28 mouse cellular contexts compared by ENCODE assay signal in the genomic region with DNA sequence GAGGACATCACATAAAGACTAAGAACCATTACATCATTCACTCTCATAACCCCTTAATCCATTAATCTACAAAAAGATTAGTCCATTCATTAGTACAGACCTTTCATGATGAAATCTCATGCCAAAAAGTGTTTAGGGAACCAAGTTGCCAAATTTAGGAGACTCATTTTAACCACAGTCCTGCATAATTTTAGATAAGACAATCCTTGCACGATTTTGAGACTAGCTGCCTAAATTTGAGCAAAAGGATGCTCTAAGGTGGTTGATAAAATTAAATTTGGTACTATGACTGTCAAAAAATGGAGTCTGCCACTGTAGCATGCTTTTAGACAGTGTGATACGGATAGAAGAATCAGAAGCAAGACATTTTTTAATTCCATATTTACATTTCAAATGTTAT.
"Had no signal": no experiment of that assay in that cellular context is flagged by ENCODE, and none has a peak within 500 bp of the region (broad histone marks: within the 10 kb centered on the region; RNA-seq: fewer than 3 reads in every experiment).

No protein-coding gene starts in this region.

- H3K4me1 ChIP-seq: embryonic facial prominence, embryonic 10.5 days; embryonic facial prominence, embryonic 12.5 days; embryonic facial prominence, embryonic 13.5 days; embryonic facial prominence, embryonic 15.5 days; forebrain, embryonic 10.5 days; forebrain, embryonic 12.5 days; forebrain, embryonic 13.5 days; heart, embryonic 10.5 days had no signal

- DNase-seq: cerebellum, adult 8-10 months; cerebellum, adult 9-10 months; cerebellum, adult 9-11 months; cerebellum, postnatal 10 days; cerebellum, postnatal 14 days; cerebellum, postnatal 25 days; cerebellum, postnatal 36 days; embryo, embryonic 11 days; forebrain, postnatal 0 days; gastrocnemius, adult 2 months; gastrocnemius, postnatal 10 days; gastrocnemius, postnatal 14 days; gastrocnemius, postnatal 25 days; gastrocnemius, postnatal 36 days; heart, adult 11 months; heart, adult 18-20 months; heart, adult 2 months had no signal

- H3K36me3 ChIP-seq: embryonic facial prominence, embryonic 10.5 days; embryonic facial prominence, embryonic 12.5 days; embryonic facial prominence, embryonic 13.5 days; embryonic facial prominence, embryonic 15.5 days; forebrain, embryonic 10.5 days; forebrain, embryonic 12.5 days; heart, embryonic 10.5 days had no signal

- H3K27me3 ChIP-seq: embryonic facial prominence, embryonic 12.5 days; embryonic facial prominence, embryonic 13.5 days; embryonic facial prominence, embryonic 15.5 days; forebrain, embryonic 12.5 days; forebrain, embryonic 13.5 days had no signal

- ATAC-seq: forebrain, embryonic 13.5 days; forebrain, embryonic 14.5 days; forebrain, embryonic 16.5 days; forebrain, postnatal 0 days had no signal

- H3K9me3 ChIP-seq: embryonic facial prominence, embryonic 10.5 days; embryonic facial prominence, embryonic 12.5 days; embryonic facial prominence, embryonic 13.5 days; embryonic facial prominence, embryonic 15.5 days; forebrain, embryonic 10.5 days; forebrain, embryonic 12.5 days; forebrain, embryonic 13.5 days; heart, embryonic 10.5 days had no signal

- H3K4me2 ChIP-seq: embryonic facial prominence, embryonic 12.5 days; embryonic facial prominence, embryonic 13.5 days; embryonic facial prominence, embryonic 15.5 days; forebrain, embryonic 12.5 days; forebrain, embryonic 13.5 days had no signal

- H3K4me3 ChIP-seq: embryonic facial prominence, embryonic 10.5 days; embryonic facial prominence, embryonic 12.5 days; embryonic facial prominence, embryonic 13.5 days; embryonic facial prominence, embryonic 15.5 days; erythroblast, embryonic 14.5 days; forebrain, embryonic 10.5 days; forebrain, embryonic 12.5 days; forebrain, embryonic 13.5 days; gastrocnemius, adult 2 months; heart, adult 2 months; heart, embryonic 10.5 days had no signal

- H3K27ac ChIP-seq: embryonic facial prominence, embryonic 10.5 days; embryonic facial prominence, embryonic 12.5 days; embryonic facial prominence, embryonic 13.5 days; embryonic facial prominence, embryonic 15.5 days; forebrain, embryonic 10.5 days; forebrain, embryonic 12.5 days; forebrain, embryonic 13.5 days; gastrocnemius, adult 2 months; heart, adult 2 months; heart, embryonic 10.5 days had no signal

- H3K9ac ChIP-seq: embryonic facial prominence, embryonic 12.5 days; embryonic facial prominence, embryonic 13.5 days; embryonic facial prominence, embryonic 15.5 days; forebrain, embryonic 12.5 days; forebrain, embryonic 13.5 days; forebrain, postnatal 0 days had no signal
